Mouse (Mus musculus) spleen, adult 2 months (tissue): ENCODE measurements at regions not wholly inside any gene's neighbourhood (a gene's known extent, or its start where the extent isn't known, plus 50 kb on each side); places are given as distances from the start of the nearest gene placed in this dataset.

Experiments
- CTCF ChIP-seq: fragments of 200-500 bp; IDR thresholded peaks from 2 replicates; pipeline ENCODE4 v1.5.1; 2011; ENCODE audit warnings: mild to moderate bottlenecking, inconsistent platforms; ENCODE audit not compliant: insufficient read depth, insufficient read length, insufficient replicate concordance; ENCODE audit errors: extremely low read depth
- POLR2A ChIP-seq: fragments of 200-500 bp; IDR thresholded peaks from 2 replicates; pipeline ENCODE4 v1.6.1; 2011; ENCODE audit warnings: low read depth, low read length, inconsistent platforms

GRCm38 (mm10) chr6:147765241-147765640 lies 281.8 kb upstream of the Far2 start:
- TF ChIP-seq POLR2A, result no peak
- no peak for TF ChIP-seq CTCF
